Mouse (Mus musculus): ENCODE measurements around the gene Prr15l. TPM values are rescaled to one million over a fixed set of nuclear protein-coding genes. Genes with fewer than 3 reads are reported as not detected.

Gene Prr15l
- polyA plus RNA-seq, 1 experiment from 2014 or later = 0.19 TPM

- 81% methylated on average over 16 of the region's 16 CpGs for WGBS
- DNase-seq (ENCODE audit: low spot score, missing footprints) = no peak
- Histone ChIP-seq H3K4me2 (no peak overlapping the region), H3K4me3 (ENCODE audit: low read depth, low read length) (no peak overlapping the region), H3K4me1 (ENCODE audit: control insufficient read depth, insufficient read depth, low read length) (peaks cover 8% of the 10 kb centered on the region; the same call in 1 of the 2 replicates), H3K27ac (ENCODE audit: low read depth, low read length) (no peak overlapping the region), H3K9ac (ENCODE audit: low read length) (no peak overlapping the region), H3K9me3 (ENCODE audit: control insufficient read depth, low read length) (no peaks in the 10 kb centered on the region), H3K36me3 (ENCODE audit: control insufficient read depth, insufficient read depth, low read length) (no peaks in the 10 kb centered on the region), H3K27me3 (ENCODE audit: control insufficient read depth, insufficient read depth, low read length) (no peaks in the 10 kb centered on the region; the same call in 1 of the 2 replicates)
- no peak for ATAC-seq (ENCODE audit: low FRiP score)
Observed at GRCm38 (mm10) chr11:96940578-96941465, 12.9 kb downstream of the Prr15l start.

DNA sequence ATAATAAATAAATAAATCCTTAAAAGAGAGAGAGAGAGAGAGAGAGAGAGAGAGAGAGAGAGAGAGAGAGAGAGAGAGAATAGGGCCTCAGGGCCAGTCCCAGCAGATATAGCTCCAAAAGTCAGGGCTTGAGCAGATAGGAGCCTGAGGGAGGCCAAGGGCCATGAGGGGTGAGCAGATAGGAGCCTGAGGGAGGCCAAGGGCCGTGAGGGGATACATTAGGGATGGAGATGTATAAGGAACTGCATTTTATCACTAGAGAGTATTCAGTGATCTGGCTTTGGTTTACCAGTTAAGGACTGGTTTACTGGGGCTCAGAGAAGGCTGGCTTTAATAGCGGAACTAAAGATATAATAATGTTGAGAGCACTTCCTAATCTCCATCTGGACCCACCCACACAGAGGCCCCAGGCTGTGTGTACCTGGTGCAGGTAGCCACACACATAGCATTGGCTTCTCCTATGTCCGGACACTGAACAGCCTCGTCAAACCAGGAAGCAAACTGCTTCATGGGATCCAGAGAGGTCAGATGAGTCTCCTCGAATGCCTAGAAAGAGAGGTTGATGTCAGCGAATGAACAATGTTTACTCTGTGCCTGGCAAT, 14.2 kb downstream of the Prr15l start:
- H3K36me3 ChIP-seq (ENCODE audit: control insufficient read depth, insufficient read depth, low read length) = no peaks in the 10 kb centered on the region
- no peaks in the 10 kb centered on the region for H3K9me3 ChIP-seq (ENCODE audit: control insufficient read depth, low read length)
- 76% methylated on average over 6 of the region's 6 CpGs for WGBS
- H3K9ac ChIP-seq (ENCODE audit: low read length) = no peak overlapping the region
- peaks cover 8% of the 10 kb centered on the region; the same call in 1 of the 2 replicates for H3K4me1 ChIP-seq (ENCODE audit: control insufficient read depth, insufficient read depth, low read length)
- H3K27me3 ChIP-seq (ENCODE audit: control insufficient read depth, insufficient read depth, low read length) = no peaks in the 10 kb centered on the region; the same call in 1 of the 2 replicates
- H3K27ac ChIP-seq (ENCODE audit: low read depth, low read length) = no peak overlapping the region
- DNase-seq (ENCODE audit: low spot score, missing footprints) (no peak), ATAC-seq (ENCODE audit: low FRiP score) (no peak)
- H3K4me3 ChIP-seq (ENCODE audit: low read depth, low read length) = no peak overlapping the region
- H3K4me2 ChIP-seq = no peak overlapping the region

DNA sequence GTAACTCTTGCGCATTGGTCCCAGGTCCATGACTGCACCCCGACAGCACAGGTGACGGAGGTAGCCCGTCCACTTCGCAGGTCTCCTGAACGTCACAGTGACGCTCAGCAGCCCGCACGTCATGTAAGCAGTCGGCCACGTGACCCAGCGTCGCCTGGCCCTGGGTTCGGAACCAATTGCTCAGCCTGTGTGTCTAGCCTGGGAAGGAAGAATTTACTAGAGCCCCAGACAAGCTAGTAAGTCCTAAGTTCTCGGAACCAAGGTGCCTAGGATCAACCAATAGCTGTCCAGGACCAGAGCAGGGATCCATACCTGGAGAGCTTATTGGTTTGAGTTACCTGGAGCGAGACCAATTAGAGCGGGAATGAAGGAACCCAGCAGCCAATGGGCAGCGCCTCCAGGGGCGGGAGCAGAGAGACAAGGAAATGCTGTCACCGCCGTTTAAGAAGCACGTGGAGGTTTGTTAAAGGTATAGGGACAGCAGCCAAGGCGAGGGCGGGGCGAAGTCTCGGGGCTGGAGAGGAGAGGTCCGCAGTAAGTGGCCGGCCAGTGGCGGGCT, 15.9 kb downstream of the Prr15l start, which contains the start of gene Pnpo:
TSS of gene Pnpo (minus strand) at position 241 of the 559 bp plus-strand sequence.
- H3K27ac ChIP-seq (ENCODE audit: low read depth, low read length) = no peak within 1 kb of the TSS; the same call in 1 of the 2 replicates
- H3K4me1 ChIP-seq (ENCODE audit: control insufficient read depth, insufficient read depth, low read length) = peaks cover 8% of the 10 kb centered on the region; the same call in 1 of the 2 replicates
- peak within 1 kb of the TSS; percentile 49 for H3K4me3 ChIP-seq (ENCODE audit: low read depth, low read length)
- peak; percentile 96 for DNase-seq (ENCODE audit: low spot score, missing footprints)
- H3K9me3 ChIP-seq (ENCODE audit: control insufficient read depth, low read length) = no peaks in the 10 kb centered on the region
- no peaks in the 10 kb centered on the region; the same call in 1 of the 2 replicates for H3K27me3 ChIP-seq (ENCODE audit: control insufficient read depth, insufficient read depth, low read length)
- peak within 1 kb of the TSS; percentile 61 for H3K9ac ChIP-seq (ENCODE audit: low read length)
- under 1% methylated on average over 29 of the region's 29 CpGs for WGBS
- ATAC-seq (ENCODE audit: low FRiP score) = peak; percentile 95
- H3K36me3 ChIP-seq (ENCODE audit: control insufficient read depth, insufficient read depth, low read length) = no peaks in the 10 kb centered on the region
- peak within 1 kb of the TSS; percentile 89 for H3K4me2 ChIP-seq

GRCm38 (mm10) chr11:96944844-96945580, 17.1 kb downstream of the Prr15l start:
- no peak for ATAC-seq (ENCODE audit: low FRiP score)
- no peaks in the 10 kb centered on the region for H3K36me3 ChIP-seq (ENCODE audit: control insufficient read depth, insufficient read depth, low read length)
- WGBS = 86% methylated on average over 14 of the region's 14 CpGs
- no peak overlapping the region for H3K9ac ChIP-seq (ENCODE audit: low read length)
- H3K27ac ChIP-seq (ENCODE audit: low read depth, low read length) = no peak overlapping the region
- H3K4me1 ChIP-seq (ENCODE audit: control insufficient read depth, insufficient read depth, low read length) = peaks cover 8% of the 10 kb centered on the region; the same call in 1 of the 2 replicates
- DNase-seq (ENCODE audit: low spot score, missing footprints) = no peak
- no peaks in the 10 kb centered on the region; the same call in 1 of the 2 replicates for H3K27me3 ChIP-seq (ENCODE audit: control insufficient read depth, insufficient read depth, low read length)
- H3K9me3 ChIP-seq (ENCODE audit: control insufficient read depth, low read length) = no peaks in the 10 kb centered on the region
- H3K4me2 ChIP-seq = peak overlapping the region; percentile 89
- H3K4me3 ChIP-seq (ENCODE audit: low read depth, low read length) = no peak overlapping the region

DNA sequence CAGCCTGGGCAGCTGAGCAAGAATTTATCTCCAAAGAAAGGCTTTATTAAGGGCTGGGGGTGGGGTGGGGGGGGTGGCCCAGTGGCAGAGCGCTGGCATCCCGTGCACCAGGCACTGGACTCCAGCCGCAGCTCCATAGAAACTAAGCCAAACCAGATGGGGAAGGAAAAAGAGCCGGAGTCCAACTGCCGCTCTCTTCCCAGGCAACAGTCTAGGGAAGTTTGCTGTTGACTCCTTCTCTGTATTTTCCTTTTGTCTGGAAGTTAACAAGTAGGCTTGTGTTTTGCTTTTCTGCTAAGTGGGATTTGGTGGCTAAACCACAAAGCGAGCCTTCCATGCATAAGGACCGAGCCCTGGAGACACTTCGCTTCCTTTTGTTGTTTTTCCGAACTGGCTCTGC, 18.6 kb downstream of the Prr15l start:
- DNase-seq (ENCODE audit: low spot score, missing footprints) (no peak), ATAC-seq (ENCODE audit: low FRiP score) (no peak)
- Histone ChIP-seq H3K36me3 (ENCODE audit: control insufficient read depth, insufficient read depth, low read length) (peaks cover 3% of the 10 kb centered on the region; the same call in 1 of the 2 replicates), H3K27me3 (ENCODE audit: control insufficient read depth, insufficient read depth, low read length) (no peaks in the 10 kb centered on the region; the same call in 1 of the 2 replicates), H3K4me3 (ENCODE audit: low read depth, low read length) (no peak overlapping the region), H3K4me2 (no peak overlapping the region), H3K9me3 (ENCODE audit: control insufficient read depth, low read length) (no peaks in the 10 kb centered on the region), H3K4me1 (ENCODE audit: control insufficient read depth, insufficient read depth, low read length) (peaks cover 8% of the 10 kb centered on the region; the same call in 1 of the 2 replicates), H3K27ac (ENCODE audit: low read depth, low read length) (peak overlapping the region; percentile 7; the same call in 1 of the 2 replicates), H3K9ac (ENCODE audit: low read length) (no peak overlapping the region)
- 65% methylated on average over 9 of the region's 9 CpGs for WGBS

DNA sequence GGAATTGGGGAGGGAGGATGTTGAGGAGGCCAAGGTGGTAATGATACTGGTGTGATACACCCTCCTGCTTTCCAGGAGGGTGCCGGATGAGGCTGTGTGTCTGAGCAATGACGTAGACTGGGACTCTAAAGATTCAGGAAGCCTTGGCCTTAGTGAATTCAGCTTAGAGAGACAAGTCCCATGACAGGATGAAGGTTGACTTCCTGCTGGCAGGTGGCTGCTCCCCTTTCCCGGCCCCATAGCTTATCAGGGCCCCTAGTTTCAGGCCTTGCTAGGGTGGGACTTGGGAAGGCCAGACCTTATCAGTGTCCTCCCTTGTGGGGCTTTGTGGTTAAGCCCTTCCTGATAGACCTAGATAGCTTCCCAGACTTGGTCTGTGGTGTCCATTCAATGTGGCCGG, 19.9 kb downstream of the Prr15l start:
- no peak overlapping the region for H3K9ac ChIP-seq (ENCODE audit: low read length)
- H3K9me3 ChIP-seq (ENCODE audit: control insufficient read depth, low read length) = no peaks in the 10 kb centered on the region
- DNase-seq (ENCODE audit: low spot score, missing footprints) (no peak), ATAC-seq (ENCODE audit: low FRiP score) (no peak)
- no peak overlapping the region for H3K27ac ChIP-seq (ENCODE audit: low read depth, low read length)
- H3K4me3 ChIP-seq (ENCODE audit: low read depth, low read length) = no peak overlapping the region
- H3K36me3 ChIP-seq (ENCODE audit: control insufficient read depth, insufficient read depth, low read length) = peaks cover 3% of the 10 kb centered on the region; the same call in 1 of the 2 replicates
- H3K4me1 ChIP-seq (ENCODE audit: control insufficient read depth, insufficient read depth, low read length) = peaks cover 8% of the 10 kb centered on the region; the same call in 1 of the 2 replicates
- H3K4me2 ChIP-seq = no peak overlapping the region
- H3K27me3 ChIP-seq (ENCODE audit: control insufficient read depth, insufficient read depth, low read length) = no peaks in the 10 kb centered on the region; the same call in 1 of the 2 replicates
- 98% methylated on average over 4 of the region's 4 CpGs for WGBS

DNA sequence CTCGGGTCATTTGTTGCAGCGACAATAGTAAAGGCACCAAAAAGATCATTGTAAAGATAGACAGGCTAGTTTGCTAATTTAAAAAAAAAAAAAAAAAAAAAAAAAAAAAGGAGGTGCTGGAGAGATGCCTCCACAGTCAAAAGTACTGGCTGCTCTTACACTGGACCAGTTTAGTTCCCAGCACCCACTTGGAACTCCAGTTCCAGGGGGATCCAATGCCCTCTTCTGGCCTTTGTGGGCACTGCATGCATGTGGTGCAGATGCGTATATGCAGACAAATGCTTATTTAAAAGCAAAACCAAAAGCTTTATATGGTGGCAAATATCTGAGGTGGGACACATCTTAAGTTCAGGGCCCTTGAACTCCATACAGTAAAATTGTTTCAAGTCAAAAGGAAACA, 22.9 kb downstream of the Prr15l start:
- Histone ChIP-seq H3K4me2 (no peak overlapping the region), H3K27me3 (ENCODE audit: control insufficient read depth, insufficient read depth, low read length) (no peaks in the 10 kb centered on the region), H3K4me3 (ENCODE audit: low read depth, low read length) (no peak overlapping the region), H3K4me1 (ENCODE audit: control insufficient read depth, insufficient read depth, low read length) (no peaks in the 10 kb centered on the region), H3K9ac (ENCODE audit: low read length) (no peak overlapping the region), H3K27ac (ENCODE audit: low read depth, low read length) (no peak overlapping the region), H3K36me3 (ENCODE audit: control insufficient read depth, insufficient read depth, low read length) (peaks cover 15% of the 10 kb centered on the region), H3K9me3 (ENCODE audit: control insufficient read depth, low read length) (no peaks in the 10 kb centered on the region)
- WGBS = 98% methylated on average over 3 of the region's 3 CpGs
- DNase-seq (ENCODE audit: low spot score, missing footprints) (no peak), ATAC-seq (ENCODE audit: low FRiP score) (no peak)

- no peak for ATAC-seq (ENCODE audit: low FRiP score)
- WGBS = 85% methylated on average over 10 of the region's 10 CpGs
- Histone ChIP-seq H3K27ac (ENCODE audit: low read depth, low read length) (no peak overlapping the region), H3K4me2 (no peak overlapping the region), H3K4me1 (ENCODE audit: control insufficient read depth, insufficient read depth, low read length) (no peaks in the 10 kb centered on the region), H3K9ac (ENCODE audit: low read length) (no peak overlapping the region), H3K9me3 (ENCODE audit: control insufficient read depth, low read length) (no peaks in the 10 kb centered on the region), H3K36me3 (ENCODE audit: control insufficient read depth, insufficient read depth, low read length) (peaks cover 19% of the 10 kb centered on the region), H3K4me3 (ENCODE audit: low read depth, low read length) (no peak overlapping the region), H3K27me3 (ENCODE audit: control insufficient read depth, insufficient read depth, low read length) (no peaks in the 10 kb centered on the region)
- DNase-seq (ENCODE audit: low spot score, missing footprints) = no peak
Observed at GRCm38 (mm10) chr11:96952426-96952825, 24.5 kb downstream of the Prr15l start.

Data from midbrain, embryonic 11.5 days (tissue).